Mouse (Mus musculus): ENCODE measurements around the gene Zfp362.
A peak's percentile ranks its signal among the peaks of the same experiment; 100 is the strongest.

Gene Zfp362

GRCm38 (mm10) chr4:128760029-128760428, 45.8 kb downstream of the Zfp362 start:
- peak; percentile 12 for DNase-seq (ENCODE audit: low read depth, low spot score)

DNA sequence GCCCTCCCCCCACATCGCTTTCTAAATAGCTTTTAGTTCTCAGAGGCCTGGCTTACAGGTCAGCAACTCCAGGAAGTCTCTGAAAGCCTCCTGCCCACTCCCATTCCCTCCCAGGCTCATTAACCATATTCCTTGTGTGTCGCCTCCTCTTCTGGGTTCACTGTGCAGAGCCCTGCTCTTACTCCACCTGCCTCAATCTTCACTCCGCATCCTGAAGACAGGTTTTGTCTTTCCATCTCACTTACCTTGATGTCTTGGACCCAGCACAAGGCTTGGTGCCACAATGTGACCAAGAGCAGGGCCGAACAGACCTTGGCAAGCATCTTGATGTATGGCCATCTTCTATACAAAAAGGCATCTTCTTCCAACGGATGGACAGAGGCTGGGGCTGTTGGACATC, 46.6 kb downstream of the Zfp362 start:
- no peak for DNase-seq (ENCODE audit: low read depth, low spot score)

DNA sequence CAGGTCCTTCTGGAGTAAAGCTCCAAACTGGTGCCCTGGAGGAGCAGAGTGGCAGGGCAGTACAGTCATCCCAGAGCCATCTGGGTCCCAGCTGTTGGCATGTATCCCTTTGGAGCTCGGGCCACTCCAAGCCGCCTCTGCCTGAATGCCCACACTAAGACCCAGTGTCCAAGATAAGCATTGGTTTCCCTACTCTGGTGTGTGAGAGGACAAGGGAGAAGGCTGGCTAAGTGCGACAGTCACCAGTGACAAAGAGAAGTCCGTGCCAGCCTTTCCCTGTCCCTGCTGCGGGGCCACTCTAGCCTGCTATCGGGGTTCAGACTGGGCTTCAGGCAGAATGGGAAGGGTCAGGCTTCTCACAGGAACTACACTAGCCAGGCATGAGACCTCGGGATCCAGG, 49.9 kb downstream of the Zfp362 start:
- no peak for DNase-seq (ENCODE audit: low read depth, low spot score)

- no peak for DNase-seq (ENCODE audit: low read depth, low spot score)
Observed at GRCm38 (mm10) chr4:128755064-128755463, 50.8 kb downstream of the Zfp362 start, which contains the start of gene A3galt2. A3galt2 (plus strand) TSS chr4:128755364.

- no peak for DNase-seq (ENCODE audit: low read depth, low spot score)
Observed at GRCm38 (mm10) chr4:128753571-128753970, 52.3 kb downstream of the Zfp362 start.

GRCm38 (mm10) chr4:128752031-128752757, 53.7 kb downstream of the Zfp362 start:
- DNase-seq (ENCODE audit: low read depth, low spot score) = no peak

DNA sequence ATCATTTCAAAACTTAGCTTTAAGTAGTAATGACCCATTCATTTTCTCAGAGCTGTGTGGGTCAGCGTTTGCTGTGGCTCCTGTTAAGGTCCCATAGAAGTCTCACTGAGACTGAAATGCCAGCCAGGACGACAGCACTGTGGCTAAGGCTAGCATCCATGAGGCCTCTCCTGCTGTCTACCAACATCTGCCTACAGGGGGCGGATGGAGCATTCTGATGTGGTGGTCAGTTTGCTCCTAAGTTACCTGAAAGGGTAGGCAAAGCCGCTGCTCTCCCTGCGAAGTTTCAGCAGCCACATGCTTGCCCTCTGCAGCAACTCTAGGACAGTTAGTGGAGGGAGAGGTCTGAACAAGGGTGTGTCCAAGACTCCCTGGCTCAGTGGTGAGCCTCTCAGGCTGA, 54.8 kb downstream of the Zfp362 start:
- DNase-seq (ENCODE audit: low read depth, low spot score) = no peak

DNA sequence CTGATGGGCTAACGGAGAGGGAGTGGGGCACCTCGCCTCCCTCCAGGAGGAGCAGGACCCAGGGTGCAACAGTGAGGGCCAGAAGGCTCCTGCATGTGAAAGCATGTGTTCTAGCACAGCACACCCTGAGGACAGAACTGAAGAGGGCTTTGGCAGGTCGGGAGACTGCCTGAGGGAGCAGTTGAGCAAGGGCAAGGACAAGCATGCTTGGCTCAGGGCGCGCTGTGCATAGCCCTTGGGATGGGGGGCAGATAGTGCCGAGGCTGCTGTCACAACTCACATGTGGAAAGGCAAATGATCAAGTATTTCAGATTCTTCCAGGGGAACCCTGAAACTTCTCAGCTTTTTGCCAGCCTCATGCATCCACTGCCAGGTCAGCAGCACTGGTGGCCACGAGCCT, 57.5 kb downstream of the Zfp362 start:
- no peak for DNase-seq (ENCODE audit: low read depth, low spot score)

DNA sequence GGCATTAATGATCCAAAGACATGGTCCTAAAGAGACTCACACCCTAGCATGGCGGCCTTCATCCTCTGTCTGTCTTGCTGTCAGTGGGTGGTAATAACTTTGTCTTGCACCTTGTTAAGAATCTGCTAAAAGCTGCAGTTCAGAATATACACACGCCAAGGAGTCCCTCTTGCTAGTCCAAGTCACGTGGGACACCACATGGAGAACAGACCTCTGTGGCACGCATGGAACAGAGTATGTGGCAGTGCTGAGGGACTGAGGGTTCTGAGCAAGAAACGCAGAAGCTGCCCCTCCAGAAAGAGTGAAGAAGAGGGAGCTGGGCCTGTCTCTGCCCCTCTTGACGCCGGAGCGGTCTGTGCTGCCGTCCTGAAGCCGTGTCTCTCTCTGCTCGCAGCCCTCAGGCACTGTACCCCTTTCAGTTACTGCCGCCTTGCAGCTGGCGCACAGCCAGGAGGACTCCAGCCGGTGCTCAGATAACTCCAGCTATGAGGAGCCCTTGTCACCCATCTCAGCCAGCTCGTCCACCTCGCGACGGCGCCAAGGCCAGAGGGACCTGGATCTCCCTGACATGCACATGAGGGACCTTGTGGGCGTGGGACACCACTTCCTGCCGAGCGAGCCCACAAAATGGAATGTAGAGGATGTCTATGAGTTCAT, 58.1 kb downstream of the Zfp362 start:
- no peak for DNase-seq (ENCODE audit: low read depth, low spot score)

DNA sequence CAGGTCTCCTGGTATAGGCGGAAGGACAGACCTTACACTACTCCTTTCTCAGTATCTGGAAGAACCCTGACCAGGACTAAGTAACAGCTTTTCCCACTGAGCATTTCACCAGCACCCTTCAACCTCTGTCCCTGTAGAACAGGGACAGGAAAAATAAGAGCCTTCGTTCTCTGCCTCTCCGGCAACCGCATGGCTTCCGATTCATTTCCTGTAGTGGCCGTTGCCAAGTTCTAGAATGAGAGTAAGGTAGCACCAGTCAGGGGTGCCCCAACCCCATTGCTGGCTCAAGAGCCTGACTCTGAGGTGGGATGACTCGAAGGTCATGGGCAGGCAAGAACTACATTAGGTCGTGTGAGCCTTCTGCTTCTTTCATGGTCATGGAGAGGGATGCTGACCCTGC, 60.7 kb downstream of the Zfp362 start:
- no peak for DNase-seq (ENCODE audit: low read depth, low spot score)

- DNase-seq (ENCODE audit: low read depth, low spot score) = no peak
Observed at GRCm38 (mm10) chr4:128743031-128743626, 62.7 kb downstream of the Zfp362 start.

DNA sequence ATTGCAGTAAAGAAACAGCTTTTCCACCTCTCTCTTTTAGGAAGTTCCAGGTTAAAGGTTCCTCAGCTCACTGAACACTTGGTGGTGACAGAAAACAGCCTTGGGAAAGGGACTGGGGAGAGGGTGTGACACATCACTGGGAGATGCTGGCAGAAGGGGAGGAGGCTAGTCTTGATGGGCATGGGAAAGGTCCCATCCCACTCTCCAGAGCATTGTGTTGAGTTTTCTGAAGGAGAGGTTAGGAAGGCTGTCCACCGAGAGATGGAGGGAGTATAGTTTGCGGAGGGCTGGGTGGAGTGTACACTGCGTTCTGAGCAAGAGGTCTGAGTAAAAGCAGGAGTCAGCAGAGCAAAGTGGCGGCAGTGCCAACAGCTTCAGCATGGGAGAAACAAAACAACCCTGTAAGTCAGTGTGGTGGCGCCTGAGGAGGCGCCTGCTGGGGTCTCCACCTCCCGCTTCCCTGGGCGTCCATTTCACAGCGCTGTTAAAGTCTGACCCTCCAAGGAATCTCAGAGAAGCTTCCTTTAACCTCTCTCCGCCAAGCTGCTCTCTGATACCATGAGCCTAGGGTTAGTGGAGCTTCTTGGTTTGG, 63.4 kb downstream of the Zfp362 start:
- no peak for DNase-seq (ENCODE audit: low read depth, low spot score)

DNA sequence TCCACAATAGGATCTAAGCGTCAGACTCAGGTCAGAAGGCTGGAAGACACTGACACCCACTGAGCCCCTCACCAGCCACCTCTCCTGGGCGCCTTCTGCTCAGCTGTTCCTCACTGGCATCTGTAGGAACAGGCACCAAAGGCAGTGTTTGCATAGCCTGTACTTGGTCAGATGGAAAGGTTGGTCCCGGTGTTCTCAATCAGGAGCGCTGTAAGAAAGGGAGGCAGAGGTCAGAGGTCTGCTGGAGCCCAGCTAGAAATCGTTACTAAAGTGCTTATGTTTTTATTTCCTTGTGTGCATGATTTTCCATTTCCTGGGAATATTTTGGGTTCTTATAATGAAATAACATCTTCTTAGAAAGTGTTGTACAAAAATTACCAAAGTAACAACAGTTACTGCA, 63.9 kb downstream of the Zfp362 start:
- no peak for DNase-seq (ENCODE audit: low read depth, low spot score)

- no peak for DNase-seq (ENCODE audit: low read depth, low spot score)
Observed at GRCm38 (mm10) chr4:128740878-128741277, 65.0 kb downstream of the Zfp362 start.

DNA sequence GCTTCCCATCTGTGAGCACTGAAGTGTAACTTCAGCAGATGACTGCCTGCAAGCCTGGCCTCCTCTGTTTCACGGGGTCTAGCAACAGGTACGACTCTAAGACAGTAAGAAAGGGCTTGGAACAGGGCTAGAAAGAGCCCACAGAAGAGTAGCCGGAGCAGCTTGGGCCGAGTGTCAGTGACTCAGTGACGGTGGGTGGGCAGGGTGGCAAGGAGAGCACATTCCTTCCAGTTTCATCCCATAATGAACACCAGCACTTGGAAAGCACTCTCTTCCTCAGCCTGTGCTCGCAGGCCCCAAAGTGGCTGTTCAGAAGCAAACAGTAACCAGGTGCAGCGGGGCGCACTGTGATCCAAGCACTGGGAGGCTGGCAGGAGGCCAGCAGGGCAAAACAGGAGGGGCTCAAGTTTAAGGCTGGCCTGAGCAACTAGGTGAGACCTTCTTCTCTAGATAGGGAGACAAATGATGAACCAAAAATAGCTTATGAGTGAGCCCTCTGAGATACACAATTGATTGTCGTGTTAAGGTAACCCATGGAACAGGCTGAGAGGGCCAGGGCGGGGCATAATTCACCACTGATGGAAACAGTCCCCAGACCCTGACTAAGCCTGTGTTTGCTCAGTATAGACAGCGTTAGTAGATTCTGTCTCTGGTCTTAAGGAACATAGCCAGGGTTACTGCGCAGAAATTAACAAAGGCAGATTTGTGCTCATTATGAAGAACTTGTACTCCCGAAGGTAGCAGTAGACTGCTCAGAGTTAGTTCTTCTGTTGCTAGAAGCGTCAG, 67.8 kb downstream of the Zfp362 start:
- DNase-seq (ENCODE audit: low read depth, low spot score) = no peak

- DNase-seq (ENCODE audit: low read depth, low spot score) = no peak
Observed at GRCm38 (mm10) chr4:128737137-128737589, 68.7 kb downstream of the Zfp362 start.

- DNase-seq (ENCODE audit: low read depth, low spot score) = no peak
Observed at GRCm38 (mm10) chr4:128734721-128735671, 70.8 kb downstream of the Zfp362 start.

DNA sequence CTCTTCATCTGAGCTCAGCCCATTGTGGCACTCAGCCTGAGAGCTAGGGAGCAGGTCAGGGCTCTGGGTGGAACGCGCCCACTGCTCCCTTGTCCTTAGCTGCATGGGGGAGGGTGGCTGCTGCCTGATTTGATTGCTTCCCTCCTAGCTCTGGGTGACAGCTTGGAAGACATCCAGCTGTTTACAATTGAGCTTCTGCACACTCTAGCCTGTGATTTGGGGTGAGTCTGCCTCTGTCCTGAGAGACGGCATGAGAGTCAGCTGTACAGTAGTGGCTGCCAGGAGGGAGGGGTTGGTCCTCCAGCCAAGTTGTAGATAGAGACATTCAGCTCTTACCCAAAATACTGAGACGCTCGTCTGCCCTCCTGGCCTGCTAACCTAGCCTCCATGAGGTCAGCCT, 71.6 kb downstream of the Zfp362 start:
- DNase-seq (ENCODE audit: low read depth, low spot score) = no peak

GRCm38 (mm10) chr4:128733496-128733895, 72.3 kb downstream of the Zfp362 start:
- no peak for DNase-seq (ENCODE audit: low read depth, low spot score)

DNA sequence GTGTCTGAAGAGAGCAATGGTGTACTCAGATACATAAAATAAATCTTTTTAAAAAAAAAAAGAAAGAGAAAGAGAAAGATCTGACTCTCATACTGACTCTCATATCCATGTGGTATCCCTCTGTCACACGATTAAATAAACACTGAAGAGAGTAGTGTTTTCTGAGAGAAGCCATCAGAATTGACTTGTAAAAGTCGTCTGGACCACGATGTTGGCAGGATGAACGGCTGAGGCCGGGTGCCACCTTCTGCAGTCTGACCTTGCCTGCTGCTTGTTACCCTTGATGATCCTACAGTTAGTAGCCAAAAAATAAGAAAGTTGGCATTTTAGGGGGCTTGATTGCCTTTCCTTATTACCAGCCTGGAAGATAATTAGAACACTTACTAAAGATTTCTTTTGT, 73.1 kb downstream of the Zfp362 start:
- DNase-seq (ENCODE audit: low read depth, low spot score) = no peak

DNA sequence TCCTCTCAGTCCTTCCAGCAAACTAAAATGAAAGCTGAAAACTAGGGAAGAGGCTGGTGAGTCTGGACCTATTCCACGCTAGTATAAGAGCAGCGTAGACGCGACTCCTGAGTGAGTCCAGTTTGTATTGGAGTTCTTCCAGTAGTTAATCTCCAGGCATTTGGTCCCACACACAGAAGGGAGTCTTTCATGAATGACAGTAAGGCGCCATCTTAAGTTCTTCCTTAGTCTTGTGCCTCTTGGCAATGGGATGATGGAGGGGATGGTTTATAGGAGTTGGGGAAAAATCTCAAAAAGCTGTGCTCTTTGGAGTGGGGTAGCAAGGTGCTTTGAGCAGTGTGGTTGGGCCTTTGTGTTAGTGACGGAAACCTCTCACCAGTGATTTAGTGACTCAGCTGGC, 75.6 kb downstream of the Zfp362 start:
- DNase-seq (ENCODE audit: low read depth, low spot score) = no peak
